Mouse (Mus musculus) CH12.LX (cell line): ENCODE measurements around the gene Irak3. TPM values are rescaled to one million over a fixed set of nuclear protein-coding genes. Genes with fewer than 3 reads are reported as not detected.

Source experiments
- DNase-seq: peaks from one replicate; pipeline ENCODE4 v3.0.0-alpha.2; 2013; ENCODE audit errors: extremely low read depth
- H3K27ac ChIP-seq: 2 replicates; pipeline ENCODE4 v1.5.1; 2012; ENCODE audit warnings: low read depth, mild to moderate bottlenecking, control low read depth, moderate library complexity; ENCODE audit not compliant: insufficient read depth
- H3K27me3 ChIP-seq: replicated peaks from 2 replicates; pipeline ENCODE3; 2012; ENCODE audit warnings: inconsistent platforms
- H3K36me3 ChIP-seq, 2 experiments: replicated peaks in 1 of 2; 2 replicates each; pipeline versions ENCODE3 to v1.6.1; 2012; ENCODE audit warnings: inconsistent platforms in 1 of 2, low read length in 1 of 2, mild to moderate bottlenecking in 1 of 2, mixed read lengths in 1 of 2, moderate library complexity in 1 of 2; ENCODE audit not compliant: control insufficient read depth in 1 of 2, insufficient read depth in 1 of 2
- H3K4me1 ChIP-seq, 2 experiments: 2 replicates each; pipeline ENCODE4 v1.6.1; 2012; ENCODE audit warnings: inconsistent platforms in 1 of 2, moderate library complexity in 1 of 2; ENCODE audit not compliant: insufficient read depth in 2 of 2, control insufficient read depth in 1 of 2
- H3K4me2 ChIP-seq: 2 replicates; pipeline ENCODE4 v1.6.1; 2012; ENCODE audit warnings: low read depth, mild to moderate bottlenecking, control low read depth; ENCODE audit not compliant: poor library complexity, insufficient read depth, severe bottlenecking
- H3K4me3 ChIP-seq, 3 experiments: fragments of 150-350 bp in 1 of 3; sonication (generic) in 1 of 3; replicated peaks in 1 of 3; 2 replicates each; pipeline versions ENCODE3 to v1.5.1; 2011 to 2012; ENCODE audit warnings: low read depth in 2 of 3, low read length in 2 of 3, mild to moderate bottlenecking in 2 of 3, moderate library complexity in 2 of 3, control low read depth in 1 of 3, improper control_type of control experiment in 1 of 3, inconsistent platforms in 1 of 3, mixed read lengths in 1 of 3; ENCODE audit not compliant: poor library complexity in 1 of 3
- H3K79me2 ChIP-seq: replicated peaks from 2 replicates; pipeline ENCODE4 v1.6.1; 2012; ENCODE audit warnings: mild to moderate bottlenecking, moderate library complexity; ENCODE audit not compliant: control insufficient read depth, poor library complexity, insufficient read depth, severe bottlenecking; ENCODE audit errors: extremely low read depth
- H3K9ac ChIP-seq: 2 replicates; pipeline ENCODE4 v1.6.1; 2012; ENCODE audit warnings: low read depth, mild to moderate bottlenecking, control low read depth, moderate library complexity; ENCODE audit not compliant: insufficient read depth
- H3K9me3 ChIP-seq: replicated peaks from 2 replicates; pipeline ENCODE3; 2012; ENCODE audit warnings: low read length, inconsistent platforms, mixed read lengths
- BHLHE40 ChIP-seq: IDR thresholded peaks from 2 replicates; pipeline ENCODE4 v1.6.1; 2011; ENCODE audit warnings: mild to moderate bottlenecking, low read depth, low read length, improper control_type of control experiment
- CHD2 ChIP-seq: IDR thresholded peaks from 2 replicates; pipeline ENCODE4 v1.6.1; 2011; ENCODE audit warnings: low read length, improper control_type of control experiment
- E2F4 ChIP-seq: IDR thresholded peaks from 2 replicates; pipeline ENCODE4 v1.6.1; 2011; ENCODE audit warnings: low read depth, low read length, improper control_type of control experiment; ENCODE audit not compliant: insufficient replicate concordance
- ELF1 ChIP-seq: IDR thresholded peaks from 2 replicates; pipeline ENCODE4 v1.6.1; 2014; ENCODE audit warnings: low read depth, mild to moderate bottlenecking, inconsistent platforms, low read length, improper control_type of control experiment
- ETS1 ChIP-seq: conservative IDR thresholded peaks from 2 replicates; pipeline ENCODE4 v1.6.1; 2012; ENCODE audit warnings: low read depth, mild to moderate bottlenecking, inconsistent platforms, low read length, improper control_type of control experiment, moderate library complexity
- GABPA ChIP-seq: IDR thresholded peaks from 2 replicates; pipeline ENCODE4 v1.6.1; 2012; ENCODE audit warnings: low read depth, low read length, improper control_type of control experiment, inconsistent platforms; ENCODE audit not compliant: insufficient replicate concordance
- HCFC1 ChIP-seq: IDR thresholded peaks from 2 replicates; pipeline ENCODE4 v1.6.1; 2012; ENCODE audit warnings: low read depth, mild to moderate bottlenecking, inconsistent platforms, low read length, improper control_type of control experiment
- IRF4 ChIP-seq: IDR thresholded peaks from 2 replicates; pipeline ENCODE4 v1.6.1; 2014; ENCODE audit warnings: low read depth, mild to moderate bottlenecking, inconsistent platforms, low read length, improper control_type of control experiment
- JUN ChIP-seq: IDR thresholded peaks from 2 replicates; pipeline ENCODE4 v1.6.1; 2011; ENCODE audit warnings: low read depth, mild to moderate bottlenecking, low read length, improper control_type of control experiment, moderate library complexity; ENCODE audit not compliant: insufficient read depth
- JUND ChIP-seq: conservative IDR thresholded peaks from 2 replicates; pipeline ENCODE4 v1.6.1; 2011; ENCODE audit warnings: low read depth, low read length, improper control_type of control experiment
- KAT2A ChIP-seq: IDR thresholded peaks from 2 replicates; pipeline ENCODE4 v1.6.1; 2012; ENCODE audit warnings: low read length, improper control_type of control experiment, inconsistent platforms; ENCODE audit not compliant: insufficient replicate concordance
- MAFK ChIP-seq: IDR thresholded peaks from 2 replicates; pipeline ENCODE4 v1.6.1; 2011; ENCODE audit warnings: low read length, improper control_type of control experiment; ENCODE audit not compliant: insufficient replicate concordance
- MAX ChIP-seq: IDR thresholded peaks from 2 replicates; pipeline ENCODE4 v1.6.1; 2011; ENCODE audit warnings: low read length, improper control_type of control experiment
- MAZ ChIP-seq: IDR thresholded peaks from 2 replicates; pipeline ENCODE4 v1.6.1; 2012; ENCODE audit warnings: low read depth, mild to moderate bottlenecking, inconsistent platforms, low read length, improper control_type of control experiment, moderate library complexity
- MEF2A ChIP-seq: IDR thresholded peaks from 2 replicates; pipeline ENCODE4 v1.6.1; 2014; ENCODE audit warnings: low read depth, mild to moderate bottlenecking, inconsistent platforms, low read length, improper control_type of control experiment, borderline replicate concordance
- MXI1 ChIP-seq: IDR thresholded peaks from 2 replicates; pipeline ENCODE4 v1.6.1; 2011; ENCODE audit warnings: mild to moderate bottlenecking, low read depth, low read length, improper control_type of control experiment
- MYC ChIP-seq: IDR thresholded peaks from 2 replicates; pipeline ENCODE4 v1.6.1; 2011; ENCODE audit warnings: low read depth, mild to moderate bottlenecking, improper control_type of control experiment, low read length
- NRF1 ChIP-seq: IDR thresholded peaks from 2 replicates; pipeline ENCODE4 v1.6.1; 2014; ENCODE audit warnings: low read depth, mild to moderate bottlenecking, inconsistent platforms, low read length, improper control_type of control experiment, moderate library complexity
- POLR2A ChIP-seq: IDR thresholded peaks from 2 replicates; pipeline ENCODE4 v1.6.1; 2011; ENCODE audit warnings: low read depth, mild to moderate bottlenecking, improper control_type of control experiment, low read length
- RCOR1 ChIP-seq: conservative IDR thresholded peaks from 2 replicates; pipeline ENCODE4 v1.6.1; 2012; ENCODE audit warnings: low read depth, mild to moderate bottlenecking, inconsistent platforms, low read length, improper control_type of control experiment
- SIN3A ChIP-seq: IDR thresholded peaks from 2 replicates; pipeline ENCODE4 v1.6.1; 2012; ENCODE audit warnings: low read length, improper control_type of control experiment, inconsistent platforms
- SMC3 ChIP-seq: IDR thresholded peaks from 2 replicates; pipeline ENCODE4 v1.6.1; 2011; ENCODE audit warnings: low read depth, low read length, improper control_type of control experiment
- TBP ChIP-seq: conservative IDR thresholded peaks from 2 replicates; pipeline ENCODE4 v1.6.1; 2011; ENCODE audit warnings: low read depth, low read length, improper control_type of control experiment
- TCF12 ChIP-seq: IDR thresholded peaks from 2 replicates; pipeline ENCODE4 v1.6.1; 2014; ENCODE audit warnings: low read depth, mild to moderate bottlenecking, inconsistent platforms, low read length, improper control_type of control experiment
- UBTF ChIP-seq: IDR thresholded peaks from 2 replicates; pipeline ENCODE4 v1.6.1; 2012; ENCODE audit warnings: low read depth, mild to moderate bottlenecking, inconsistent platforms, low read length, improper control_type of control experiment, moderate library complexity
- USF1 ChIP-seq: IDR thresholded peaks from 2 replicates; pipeline ENCODE4 v1.6.1; 2014; ENCODE audit warnings: low read depth, mild to moderate bottlenecking, inconsistent platforms, low read length, improper control_type of control experiment
- USF2 ChIP-seq: conservative IDR thresholded peaks from 2 replicates; pipeline ENCODE4 v1.6.1; 2011; ENCODE audit warnings: low read depth, low read length, improper control_type of control experiment
- ZC3H11A ChIP-seq: IDR thresholded peaks from 2 replicates; pipeline ENCODE4 v1.6.1; 2012; ENCODE audit warnings: low read depth, mild to moderate bottlenecking, inconsistent platforms, low read length, improper control_type of control experiment
- ZMIZ1 ChIP-seq: IDR thresholded peaks from 2 replicates; pipeline ENCODE4 v1.6.1; 2012; ENCODE audit warnings: low read depth, mild to moderate bottlenecking, inconsistent platforms, low read length, improper control_type of control experiment
- ZNF384 ChIP-seq: IDR thresholded peaks from 2 replicates; pipeline ENCODE4 v1.6.1; 2012; ENCODE audit warnings: low read depth, low read length, improper control_type of control experiment, inconsistent platforms
- dilution Hi-C: fragments of 300-500 bp; cut with MboI; formaldehyde crosslinking; loops from 2 replicates; pipeline ENCODE4 v1.14.3; 2020; ENCODE audit warnings: low sequenced_read_pairs; ENCODE audit not compliant: extremely low pct_unique_long_range_greater_than_20kb, extremely low pct_ligation_motif_present
- in situ Hi-C: fragments of 300-500 bp; cut with MboI; formaldehyde crosslinking; loops from 3 replicates; pipeline ENCODE4 v1.14.3; 2019; ENCODE audit warnings: low sequenced_read_pairs, low pct_ligation_motif_present, low pct_unique_long_range_greater_than_20kb, mixed read lengths
- polyA plus RNA-seq: library from polyadenylated mRNA; unstranded; fragments of >175 nt; gene quantifications from 2 replicates; pipeline ENCODE4 v1.2.1, GENCODE M21; 2012; ENCODE audit warnings: low read depth; ENCODE audit not compliant: insufficient read length
- total RNA-seq, 2 experiments: library from RNA; depleted of rRNA; stranded (reverse); fragments of 300-350 nt in 1 of 2; fragments of >200 nt in 1 of 2; gene quantifications; 2 replicates each; pipeline ENCODE4 v1.2.3; 2012 to 2014

Gene Irak3
- total and polyA plus RNA-seq, 3 experiments, result 0.50 to 3.1 (median 1.1) TPM

GRCm38 (mm10) chr10:120153911-120154310 lies 48.0 kb downstream of the Irak3 start:
- DNase-seq, result no peak
- Histone ChIP-seq H3K4me2 (no peak overlapping the region), H3K4me3 (no peak overlapping the region), H3K4me1 (peaks cover 4 to 13% of the 10 kb centered on the region in 2 experiments), H3K9ac (no peak overlapping the region), H3K36me3 (no peaks in the 10 kb centered on the region), H3K9me3 (no peaks in the 10 kb centered on the region), H3K79me2 (no peaks in the 10 kb centered on the region), H3K27me3 (no peaks in the 10 kb centered on the region), H3K27ac (no peak overlapping the region)
- dilution Hi-C loops, result no loop called here
- TF ChIP-seq ELF1 (no peak), KAT2A (no peak), USF1 (peak; percentile 63), USF2 (peak; percentile 77)
- in situ Hi-C loops, result no loop called here

GRCm38 (mm10) chr10:120151672-120152071 lies 50.3 kb downstream of the Irak3 start:
- in situ Hi-C loops (no loop called here), dilution Hi-C loops (no loop called here)
- TF ChIP-seq E2F4 (no peak), JUND (no peak), MEF2A (no peak; the same call in 1 of the 2 replicates), SMC3 (no peak), ZNF384 (no peak), MAX (peak; percentile 57), MXI1 (no peak), IRF4 (peak; percentile 72), MAZ (no peak), RCOR1 (no peak), ZC3H11A (no peak), JUN (no peak), USF1 (peak; percentile 78), MYC (no peak), ZMIZ1 (no peak), MAFK (no peak), HCFC1 (no peak), USF2 (peak; percentile 57), NRF1 (no peak), CHD2 (no peak), UBTF (no peak), GABPA (no peak), TBP (no peak), ETS1 (peak; percentile 66), BHLHE40 (peak; percentile 92), POLR2A (no peak), TCF12 (peak; percentile 61), SIN3A (0 out of 2 replicates have a peak, but pooled peaks have one; percentile 28)
- peak; percentile 12 for DNase-seq
- Histone ChIP-seq H3K36me3 (no peaks in the 10 kb centered on the region), H3K4me2 (peak overlapping the region; percentile 47; the same call in 1 of the 2 replicates), H3K27ac (peak overlapping the region; percentile 35), H3K9ac (0 out of 2 replicates have a peak overlapping the region, but pooled peaks have one; percentile 0), H3K4me3 (no peak overlapping the region), H3K79me2 (no peaks in the 10 kb centered on the region), H3K4me1 (peaks cover 4 to 13% of the 10 kb centered on the region in 2 experiments), H3K9me3 (no peaks in the 10 kb centered on the region), H3K27me3 (no peaks in the 10 kb centered on the region)
